28 mouse cellular contexts compared by ENCODE assay signal in genomic region chr17:35507556-35508260, GRCm38 (mm10). TPM values are rescaled to one million over a fixed set of nuclear protein-coding genes. Genes with fewer than 3 reads are reported as not detected.
A peak's percentile ranks its signal among the peaks of the same experiment; 100 is the strongest.
DNase-seq lines count a peak whose midpoint lies in the region; ATAC-seq and TF ChIP-seq lines count a peak whose summit lies in the region.
"Had no signal": no experiment of that assay in that cellular context is flagged by ENCODE, and none has a peak within 500 bp of the region (broad histone marks: within the 10 kb centered on the region; RNA-seq: fewer than 3 reads in every experiment).

No protein-coding gene starts in this region.

- no peaks in the 10 kb centered on the region for H3K9me3 ChIP-seq in midbrain, embryonic 11.5 days (ENCODE audit: control insufficient read depth, low read length)
- no peaks in the 10 kb centered on the region for H3K9me3 ChIP-seq in midbrain, embryonic 16.5 days (replicated peaks; ENCODE audit: control insufficient read depth, low read length, poor library complexity, severe bottlenecking)
- no peaks in the 10 kb centered on the region for H3K9me3 ChIP-seq in ES-E14 (ENCODE audit: control insufficient read depth, insufficient read depth, low read depth, low read length)
- H3K9me3 ChIP-seq in forebrain, embryonic 11.5 days (ENCODE audit: control insufficient read depth, low read length), result no peaks in the 10 kb centered on the region
- H3K9me3 ChIP-seq: embryonic facial prominence, embryonic 13.5 days; forebrain, embryonic 13.5 days; heart, embryonic 10.5 days; heart, embryonic 15.5 days; hindbrain, embryonic 13.5 days had no signal

- no peaks in the 10 kb centered on the region for H3K36me3 ChIP-seq in midbrain, embryonic 11.5 days (ENCODE audit: control insufficient read depth, insufficient read depth, low read length)
- no peaks in the 10 kb centered on the region for H3K36me3 ChIP-seq in midbrain, embryonic 16.5 days (ENCODE audit: control insufficient read depth, insufficient read depth, low read length)
- peaks cover 43% of the 10 kb centered on the region for H3K36me3 ChIP-seq in ES-E14 (ENCODE audit: control insufficient read depth, insufficient read depth, low read length, poor library complexity, severe bottlenecking)
- H3K36me3 ChIP-seq in forebrain, embryonic 11.5 days (ENCODE audit: control insufficient read depth, insufficient read depth, low read length), result no peaks in the 10 kb centered on the region
- H3K36me3 ChIP-seq: heart, embryonic 15.5 days; hindbrain, embryonic 13.5 days had no signal

- DNase-seq in midbrain, embryonic 11.5 days (ENCODE audit: low spot score, missing footprints), result peak; percentile 85
- DNase-seq in ES-E14 (ENCODE audit: low read depth, low spot score), result no peak
- DNase-seq in induced T-regulatory cell, adult 2 months (ENCODE audit: low read depth), result peak; percentile 52
- no peak for DNase-seq in gastrocnemius, postnatal 14 days
- no peak for DNase-seq in embryo, embryonic 11 days
- DNase-seq in layer of hippocampus, adult 8-10 months (ENCODE audit: low spot score in 2 of 2), result no peak
- DNase-seq in forebrain, embryonic 11.5 days (ENCODE audit: low spot score), result no peak
- DNase-seq: adrenal gland, postnatal 14 days; cerebellum, adult 11-12 months; cerebellum, adult 9-10 months; cerebellum, postnatal 25 days; forebrain, postnatal 0 days; gastrocnemius, postnatal 36 days; heart, adult 11 months; heart, postnatal 14 days had no signal

- no peak for ATAC-seq in midbrain, embryonic 11.5 days (ENCODE audit: low FRiP score)
- no peak for ATAC-seq in midbrain, embryonic 16.5 days
- no peak for ATAC-seq in forebrain, embryonic 11.5 days (replicated peaks; ENCODE audit: low FRiP score)
- ATAC-seq: activated CD4-positive, CD25-positive, alpha-beta regulatory T cell, adult 4 months; forebrain, embryonic 13.5 days; forebrain, postnatal 0 days; intestine, embryonic 16.5 days had no signal

- WGBS in midbrain, embryonic 11.5 days, result 19% methylated on average over 13 of the region's 13 CpGs
- 23% methylated on average over 13 of the region's 13 CpGs for WGBS in midbrain, embryonic 16.5 days
- WGBS in forebrain, embryonic 11.5 days, result 17% methylated on average over 13 of the region's 13 CpGs

- H3K4me1 ChIP-seq in midbrain, embryonic 11.5 days (ENCODE audit: control insufficient read depth, insufficient read depth, low read length), result 0 out of 2 replicates have a peak, but pooled peaks cover 4% of the 10 kb centered on the region
- no peaks in the 10 kb centered on the region for H3K4me1 ChIP-seq in midbrain, embryonic 16.5 days (ENCODE audit: control insufficient read depth, insufficient read depth, low read length)
- H3K4me1 ChIP-seq in ES-E14 (ENCODE audit: control insufficient read depth in 2 of 2, insufficient read depth in 2 of 2, low read length in 2 of 2, poor library complexity in 1 of 2), result peaks cover 7 to 12% of the 10 kb centered on the region in 2 experiments
- H3K4me1 ChIP-seq in forebrain, embryonic 11.5 days (replicated peaks; ENCODE audit: control insufficient read depth, insufficient read depth, low read length), result no peaks in the 10 kb centered on the region; the same call in 1 of the 2 replicates
- H3K4me1 ChIP-seq: forebrain, embryonic 13.5 days; heart, embryonic 15.5 days; hindbrain, embryonic 13.5 days had no signal

- peaks cover 28% of the 10 kb centered on the region for H3K27me3 ChIP-seq in midbrain, embryonic 11.5 days (ENCODE audit: control insufficient read depth, insufficient read depth, low read length)
- peaks cover 25% of the 10 kb centered on the region for H3K27me3 ChIP-seq in midbrain, embryonic 16.5 days (ENCODE audit: control insufficient read depth, insufficient read depth, low read depth, low read length)
- peaks cover 25% of the 10 kb centered on the region for H3K27me3 ChIP-seq in forebrain, embryonic 11.5 days (ENCODE audit: control insufficient read depth, insufficient read depth, low read length)

- H3K27ac ChIP-seq in midbrain, embryonic 11.5 days (ENCODE audit: low read depth, low read length), result no peak overlapping the region
- no peak overlapping the region for H3K27ac ChIP-seq in midbrain, embryonic 16.5 days (ENCODE audit: low read length)
- H3K27ac ChIP-seq in ES-E14 (ENCODE audit: insufficient read depth, low read depth, low read length, poor library complexity, severe bottlenecking), result peak overlapping the region; percentile 100; the same call in 1 of the 2 replicates
- no peak overlapping the region for H3K27ac ChIP-seq in forebrain, embryonic 11.5 days (ENCODE audit: low read depth, low read length)
- H3K27ac ChIP-seq: embryonic facial prominence, embryonic 13.5 days; forebrain, embryonic 13.5 days; heart, embryonic 10.5 days; heart, embryonic 15.5 days; hindbrain, embryonic 13.5 days had no signal

- H3K4me3 ChIP-seq in midbrain, embryonic 11.5 days (ENCODE audit: low read depth, low read length), result no peak overlapping the region
- H3K4me3 ChIP-seq in midbrain, embryonic 16.5 days (ENCODE audit: low read depth, low read length), result no peak overlapping the region
- H3K4me3 ChIP-seq in ES-E14 (ENCODE audit: insufficient read depth in 1 of 2, low read depth in 1 of 2, low read length in 2 of 2, poor library complexity in 1 of 2, severe bottlenecking in 1 of 2), result peak overlapping the region; percentile 79 to 88
- H3K4me3 ChIP-seq in forebrain, embryonic 11.5 days (ENCODE audit: low read depth, low read length), result no peak overlapping the region
- H3K4me3 ChIP-seq: embryonic facial prominence, embryonic 13.5 days; forebrain, embryonic 13.5 days; heart, embryonic 10.5 days; heart, embryonic 15.5 days; hindbrain, embryonic 13.5 days had no signal

- in situ Hi-C loops in ES-E14 (cut with MboI; ENCODE audit: low sequenced_read_pairs in 2 of 2, unreplicated experiment in 2 of 2), result no loop called here

- H3K9ac ChIP-seq in midbrain, embryonic 11.5 days (ENCODE audit: low read length), result no peak overlapping the region
- H3K9ac ChIP-seq in midbrain, embryonic 16.5 days (ENCODE audit: low read depth, low read length), result no peak overlapping the region
- peak overlapping the region; percentile 87 for H3K9ac ChIP-seq in ES-E14 (ENCODE audit: insufficient read depth, low read depth, low read length, poor library complexity, severe bottlenecking)
- H3K9ac ChIP-seq in forebrain, embryonic 11.5 days (ENCODE audit: low read length), result no peak overlapping the region
- H3K9ac ChIP-seq: embryonic facial prominence, embryonic 13.5 days; forebrain, embryonic 13.5 days; forebrain, postnatal 0 days; heart, embryonic 15.5 days; hindbrain, embryonic 13.5 days had no signal

- no peak overlapping the region for H3K4me2 ChIP-seq in midbrain, embryonic 11.5 days
- no peak overlapping the region for H3K4me2 ChIP-seq in midbrain, embryonic 16.5 days (ENCODE audit: low read length)
- no peak overlapping the region for H3K4me2 ChIP-seq in forebrain, embryonic 11.5 days (ENCODE audit: low read depth, low read length, severe bottlenecking)
- H3K4me2 ChIP-seq: embryonic facial prominence, embryonic 13.5 days; forebrain, embryonic 13.5 days; heart, embryonic 15.5 days; hindbrain, embryonic 13.5 days had no signal

- intact Hi-C loops in gastrocnemius, postnatal 14 days (cut with DNase I; ENCODE audit: low total_unique reads), result no loop called here

TF ChIP-seq in ES-E14, 5 proteins besides CTCF, POLR2A, EP300 and RAD21 (continues in another document):
- no peak for TF ChIP-seq MAFK (IDR thresholded peaks at IDR 0.05; ENCODE audit: insufficient read depth, low read depth, low read length)
- TF ChIP-seq HCFC1 (IDR thresholded peaks at IDR 0.05; ENCODE audit: borderline replicate concordance, insufficient read depth, low read length), result 0 out of 2 replicates have a peak, but pooled peaks have one; percentile 44

RNA-seq across cellular contexts. Expression of gene Pou5f1, which starts 1.9 kb away (rescaled TPM):
- not detected in 2 replicates for polyA plus RNA-seq in midbrain, embryonic 11.5 days (2014; fragmentation: Nextera tagmentation; extraction: Ambion mirVana)
- polyA plus RNA-seq in midbrain, embryonic 16.5 days (2015; fragmentation: Nextera tagmentation; extraction: Ambion mirVana), result 0.37 TPM in 1 of 2 replicates, not detected in the other
- 844 and 868 TPM in 2 replicates for total RNA-seq in ES-E14 (2012; rRNA removed)
- not detected for total RNA-seq in gastrocnemius, postnatal 14 days (2021)
- total RNA-seq in layer of hippocampus, adult 8-10 months (2022), result under 1 TPM in 2 of 4 experiments, not detected in 2; 0.45 to 0.69 TPM
- polyA plus RNA-seq in forebrain, embryonic 11.5 days (2014; fragmentation: Nextera tagmentation; extraction: Ambion mirVana), result not detected in 2 replicates
- total RNA-seq: forebrain, postnatal 0 days; gastrocnemius, adult 18-20 months; gastrocnemius, postnatal 36 days; heart, postnatal 14 days had no signal
- polyA plus RNA-seq: C2C12; cortical plate, adult 2 months; embryonic facial prominence, embryonic 13.5 days; forebrain, embryonic 13.5 days; forebrain, postnatal 0 days; heart, embryonic 15.5 days; hindbrain, embryonic 13.5 days; intestine, embryonic 16.5 days had no signal

RNA-seq across cellular contexts. Expression of gene Tcf19, which starts 8.9 kb away (rescaled TPM):
- 56.7 and 57.7 TPM in 2 replicates for polyA plus RNA-seq in midbrain, embryonic 11.5 days (2014; fragmentation: Nextera tagmentation; extraction: Ambion mirVana)
- 8.5 and 9.4 TPM in 2 replicates for polyA plus RNA-seq in midbrain, embryonic 16.5 days (2015; fragmentation: Nextera tagmentation; extraction: Ambion mirVana)
- 7.6 and 10.5 TPM in 2 replicates for total RNA-seq in ES-E14 (2012; rRNA removed)
- 1 to 10 TPM; 4.5 to 5.4 TPM for total RNA-seq in gastrocnemius, postnatal 14 days (2021)
- 1 to 10 TPM; 4.5 to 6.2 (median 5.2) TPM for total RNA-seq in layer of hippocampus, adult 8-10 months (2022)
- polyA plus RNA-seq in forebrain, embryonic 11.5 days (2014; fragmentation: Nextera tagmentation; extraction: Ambion mirVana), result 58.4 and 59.4 TPM in 2 replicates

RNA-seq across cellular contexts. Expression of gene Cchcr1, which starts 9.2 kb away (rescaled TPM):
- 8.9 and 10.8 TPM in 2 replicates for polyA plus RNA-seq in midbrain, embryonic 11.5 days (2014; fragmentation: Nextera tagmentation; extraction: Ambion mirVana)
- 3.7 and 4.0 TPM in 2 replicates for polyA plus RNA-seq in midbrain, embryonic 16.5 days (2015; fragmentation: Nextera tagmentation; extraction: Ambion mirVana)
- total RNA-seq in ES-E14 (2012; rRNA removed), result 28.5 and 31.8 TPM in 2 replicates
- total RNA-seq in gastrocnemius, postnatal 14 days (2021), result 1 to 10 TPM; 2.6 to 3.3 TPM
- total RNA-seq in layer of hippocampus, adult 8-10 months (2022), result 10 to 100 TPM; 12.2 to 13.5 (median 12.9) TPM
- polyA plus RNA-seq in forebrain, embryonic 11.5 days (2014; fragmentation: Nextera tagmentation; extraction: Ambion mirVana), result 17.7 and 18.2 TPM in 2 replicates

RNA-seq across cellular contexts. Expression of gene Psors1c2, which starts 25.3 kb away (rescaled TPM):
- polyA plus RNA-seq in midbrain, embryonic 11.5 days (2014; fragmentation: Nextera tagmentation; extraction: Ambion mirVana), result 0.22 and 0.46 TPM in 2 replicates
- 0.60 and 0.68 TPM in 2 replicates for polyA plus RNA-seq in midbrain, embryonic 16.5 days (2015; fragmentation: Nextera tagmentation; extraction: Ambion mirVana)
- total RNA-seq in ES-E14 (2012; rRNA removed), result 4.3 and 8.9 TPM in 2 replicates
- total RNA-seq in gastrocnemius, postnatal 14 days (2021), result not detected
- 1 to 10 TPM in 2 of 4 experiments, under 1 TPM in 1, not detected in 1; 0.96 to 2.2 (median 2.1) TPM for total RNA-seq in layer of hippocampus, adult 8-10 months (2022)
- 1.3 and 1.4 TPM in 2 replicates for polyA plus RNA-seq in forebrain, embryonic 11.5 days (2014; fragmentation: Nextera tagmentation; extraction: Ambion mirVana)
- total RNA-seq: adrenal gland, adult 18-20 months; adrenal gland, postnatal 14 days; gastrocnemius, adult 18-20 months; gastrocnemius, postnatal 36 days; heart, postnatal 14 days; hematopoietic stem cell, adult 5-6 weeks had no signal
- polyA plus RNA-seq: activated CD4-positive, CD25-positive, alpha-beta regulatory T cell, adult 4 months had no signal

RNA-seq across cellular contexts. Expression of gene H2-Q10, which starts 37.8 kb away (rescaled TPM):
- 0.11 and 0.12 TPM in 2 replicates for polyA plus RNA-seq in midbrain, embryonic 11.5 days (2014; fragmentation: Nextera tagmentation; extraction: Ambion mirVana)
- polyA plus RNA-seq in midbrain, embryonic 16.5 days (2015; fragmentation: Nextera tagmentation; extraction: Ambion mirVana), result 0.30 and 0.31 TPM in 2 replicates
- 2.1 and 3.1 TPM in 2 replicates for total RNA-seq in ES-E14 (2012; rRNA removed)
- under 1 TPM in 1 of 2 experiments, not detected in 1; 0.09 TPM for total RNA-seq in gastrocnemius, postnatal 14 days (2021)
- total RNA-seq in layer of hippocampus, adult 8-10 months (2022), result under 1 TPM in 3 of 4 experiments, not detected in 1; 0.12 to 0.64 (median 0.56) TPM
- polyA plus RNA-seq in forebrain, embryonic 11.5 days (2014; fragmentation: Nextera tagmentation; extraction: Ambion mirVana), result 0.07 and 0.12 TPM in 2 replicates
- polyA plus RNA-seq: forebrain, embryonic 13.5 days had no signal

Comparison
In these comparisons a context has a peak if more than half of its experiments do, and no peak if none do; other contexts are left out.
1. DNase-seq: peak in midbrain, embryonic 11.5 days (single experiment) and induced T-regulatory cell, adult 2 months (single experiment); none in ES-E14 (single experiment), gastrocnemius, postnatal 14 days (single experiment), embryo, embryonic 11 days (single experiment), layer of hippocampus, adult 8-10 months (0 of 2) and forebrain, embryonic 11.5 days (single experiment).
2. H3K4me3 ChIP-seq: peak in ES-E14 (2 of 2); none in midbrain, embryonic 11.5 days (single experiment), midbrain, embryonic 16.5 days (single experiment) and forebrain, embryonic 11.5 days (single experiment).
3. RNA of gene Pou5f1, which starts 1.9 kb away (total RNA-seq): 844 to 868 TPM in ES-E14; 0.45 to 0.69 TPM in layer of hippocampus, adult 8-10 months and not detected in gastrocnemius, postnatal 14 days; every median in the first group is over 100 times any median in the second.